8 mouse cellular contexts compared by ENCODE assay signal in genomic region chr10:99298328-99299295, GRCm38 (mm10). TPM values are rescaled to one million over a fixed set of nuclear protein-coding genes. Genes with fewer than 3 reads are reported as not detected.
DNase-seq lines count a peak whose midpoint lies in the region; ATAC-seq and TF ChIP-seq lines count a peak whose summit lies in the region.

No protein-coding gene starts in this region.

- H3K27ac ChIP-seq in forebrain, postnatal 0 days (ENCODE audit: low read depth, low read length): no peak overlapping the region
- no peak overlapping the region for H3K27ac ChIP-seq in midbrain, embryonic 16.5 days (ENCODE audit: low read length)

- H3K4me3 ChIP-seq in forebrain, postnatal 0 days (ENCODE audit: low read depth, low read length): no peak overlapping the region
- no peak overlapping the region for H3K4me3 ChIP-seq in midbrain, embryonic 16.5 days (ENCODE audit: low read depth, low read length)

- H3K4me1 ChIP-seq in forebrain, postnatal 0 days (ENCODE audit: insufficient read depth): no peaks in the 10 kb centered on the region
- peaks cover 13% of the 10 kb centered on the region for H3K4me1 ChIP-seq in midbrain, embryonic 16.5 days (ENCODE audit: control insufficient read depth, insufficient read depth, low read length)

- H3K4me2 ChIP-seq in forebrain, postnatal 0 days (ENCODE audit: low read depth): no peak overlapping the region
- peak overlapping the region; percentile 21 for H3K4me2 ChIP-seq in midbrain, embryonic 16.5 days (ENCODE audit: low read length)

- H3K36me3 ChIP-seq in forebrain, postnatal 0 days (ENCODE audit: insufficient read depth): no peaks in the 10 kb centered on the region
- no peaks in the 10 kb centered on the region for H3K36me3 ChIP-seq in midbrain, embryonic 16.5 days (ENCODE audit: control insufficient read depth, insufficient read depth, low read length)

- no peak for TF ChIP-seq CTCF in forebrain, postnatal 0 days (IDR thresholded peaks at IDR 0.05; ENCODE audit: low read depth)

- no peaks in the 10 kb centered on the region for H3K27me3 ChIP-seq in forebrain, postnatal 0 days (ENCODE audit: insufficient read depth, low read length)
- H3K27me3 ChIP-seq in midbrain, embryonic 16.5 days (ENCODE audit: control insufficient read depth, insufficient read depth, low read depth, low read length): no peaks in the 10 kb centered on the region

- peak; percentile 23; the same call in 1 of the 2 replicates for ATAC-seq in forebrain, postnatal 0 days
- peak; percentile 76 for ATAC-seq in midbrain, embryonic 16.5 days

- peak; percentile 66 for DNase-seq in embryo, embryonic 9.5 days (ENCODE audit: extremely low spot score)
- peak; percentile 24 for DNase-seq in forebrain, postnatal 0 days
- peak; percentile 54 for DNase-seq in large intestine, adult 2 months (ENCODE audit: low read depth, low spot score)
- DNase-seq in cerebellum, postnatal 4 days (ENCODE audit: low spot score in 2 of 2): no peak
- no peak for DNase-seq in right cerebral cortex, postnatal 25 days
- no peak for DNase-seq in thymus, postnatal 14 days
- DNase-seq in cerebellum, postnatal 36 days: no peak

- no peak overlapping the region for H3K9ac ChIP-seq in forebrain, postnatal 0 days
- H3K9ac ChIP-seq in midbrain, embryonic 16.5 days (ENCODE audit: low read depth, low read length): no peak overlapping the region

- H3K9me3 ChIP-seq in forebrain, postnatal 0 days (ENCODE audit: low read length): no peaks in the 10 kb centered on the region
- no peaks in the 10 kb centered on the region for H3K9me3 ChIP-seq in midbrain, embryonic 16.5 days (replicated peaks; ENCODE audit: control insufficient read depth, low read length, poor library complexity, severe bottlenecking)

- 14% methylated on average over 18 of the region's 18 CpGs for WGBS in forebrain, postnatal 0 days
- WGBS in large intestine, adult 2 months: 37% methylated on average over 18 of the region's 18 CpGs
- WGBS in midbrain, embryonic 16.5 days: 15% methylated on average over 18 of the region's 18 CpGs

RNA-seq across cellular contexts. Expression of gene Dusp6, which starts 35.6 kb away (rescaled TPM):
- 57.5 and 58.3 TPM in 2 replicates for total RNA-seq in forebrain, postnatal 0 days (2014; rRNA removed)
- 38.7 and 43.7 TPM in 2 replicates for polyA plus RNA-seq in forebrain, postnatal 0 days (2015; fragmentation: Nextera tagmentation; extraction: Ambion mirVana)
- 63.7 and 88.7 TPM in 2 replicates for polyA plus RNA-seq in large intestine, adult 2 months (2012; rRNA removed)
- 28.7 and 32.9 TPM in 2 replicates for polyA plus RNA-seq in midbrain, embryonic 16.5 days (2015; fragmentation: Nextera tagmentation; extraction: Ambion mirVana)

Comparison
In these comparisons a context has a peak if more than half of its experiments do, and no peak if none do; other contexts are left out.
1. DNase-seq: peak in embryo, embryonic 9.5 days (single experiment), forebrain, postnatal 0 days (single experiment) and large intestine, adult 2 months (single experiment); none in cerebellum, postnatal 4 days (0 of 2), right cerebral cortex, postnatal 25 days (single experiment), thymus, postnatal 14 days (single experiment) and cerebellum, postnatal 36 days (0 of 2).